Mouse (Mus musculus): ENCODE results near the gene Arpp21. TPM values are rescaled to one million over a fixed set of nuclear protein-coding genes. Genes with fewer than 3 reads are reported as not detected.

Arpp21 gene
- polyA plus RNA-seq, 1 experiment = 11.1 TPM

- TF ChIP-seq FLI1 (IDR thresholded peaks at IDR 0.05; ENCODE audit: low read length) (no peak), GATA1 (IDR thresholded peaks at IDR 0.05; ENCODE audit: borderline replicate concordance, low read length) (no peak)
- H3K9me3 ChIP-seq = peaks cover 15% of the 10 kb centered on the region; the same call in 1 of the 2 replicates
- H3K4me1 ChIP-seq = peaks cover 13% of the 10 kb centered on the region
- H3K27me3 ChIP-seq (replicated peaks) = peaks cover 9% of the 10 kb centered on the region
- no peak overlapping the region for H3K4me3 ChIP-seq (replicated peaks)
- peaks cover 23% of the 10 kb centered on the region for H3K36me3 ChIP-seq (replicated peaks; ENCODE audit: low read length)
Measured at GRCm38 (mm10) chr9:112095708-112096107, 140.0 kb downstream of the Arpp21 start.

- H3K4me3 ChIP-seq (replicated peaks) = no peak overlapping the region
- peaks cover 7% of the 10 kb centered on the region for H3K27me3 ChIP-seq (replicated peaks)
- peaks cover 15% of the 10 kb centered on the region; the same call in 1 of the 2 replicates for H3K9me3 ChIP-seq
- peaks cover 7% of the 10 kb centered on the region for H3K4me1 ChIP-seq
- peaks cover 21% of the 10 kb centered on the region for H3K36me3 ChIP-seq (replicated peaks; ENCODE audit: low read length)
- TF ChIP-seq GATA1 (IDR thresholded peaks at IDR 0.05; ENCODE audit: borderline replicate concordance, low read length) (no peak), FLI1 (IDR thresholded peaks at IDR 0.05; ENCODE audit: low read length) (no peak)
Measured at GRCm38 (mm10) chr9:112095198-112095597, 140.5 kb downstream of the Arpp21 start.

DNA sequence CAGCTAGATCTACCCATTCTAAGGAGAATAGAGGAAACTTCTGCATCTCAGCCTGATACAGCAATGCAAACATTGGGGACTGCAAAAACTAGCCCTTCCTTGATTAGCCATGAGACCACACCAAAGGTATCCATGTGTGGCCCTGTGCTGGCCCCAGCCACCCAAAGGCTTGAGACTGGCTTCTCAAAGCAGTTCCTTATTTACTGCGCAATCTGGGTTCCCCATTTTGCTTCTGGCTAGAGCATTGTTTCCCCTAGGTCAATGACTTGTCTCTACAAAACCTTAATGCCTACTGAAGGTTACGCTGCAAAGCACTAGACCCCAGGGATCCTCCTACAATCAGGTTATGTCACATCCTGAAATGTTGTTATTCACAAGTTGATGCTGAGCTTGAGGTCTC is 156.8 kb downstream of the Arpp21 start:
- no peaks in the 10 kb centered on the region for H3K27me3 ChIP-seq (replicated peaks)
- TF ChIP-seq GATA1 (IDR thresholded peaks at IDR 0.05; ENCODE audit: borderline replicate concordance, low read length) (no peak), FLI1 (IDR thresholded peaks at IDR 0.05; ENCODE audit: low read length) (no peak)
- H3K4me1 ChIP-seq = peaks cover 18% of the 10 kb centered on the region; the same call in 1 of the 2 replicates
- no peak overlapping the region for H3K4me3 ChIP-seq (replicated peaks)
- peaks cover 16% of the 10 kb centered on the region for H3K36me3 ChIP-seq (replicated peaks; ENCODE audit: low read length)
- H3K9me3 ChIP-seq = no peaks in the 10 kb centered on the region

- Histone ChIP-seq H3K27me3 (replicated peaks) (no peaks in the 10 kb centered on the region), H3K4me1 (peaks cover 18% of the 10 kb centered on the region), H3K4me3 (replicated peaks) (no peak overlapping the region), H3K36me3 (replicated peaks; ENCODE audit: low read length) (peaks cover 16% of the 10 kb centered on the region), H3K9me3 (no peaks in the 10 kb centered on the region)
- no peak for TF ChIP-seq GATA1 (IDR thresholded peaks at IDR 0.05; ENCODE audit: borderline replicate concordance, low read length)
- no peak for TF ChIP-seq FLI1 (IDR thresholded peaks at IDR 0.05; ENCODE audit: low read length)
Measured at GRCm38 (mm10) chr9:112078453-112078852, 157.3 kb downstream of the Arpp21 start.

- H3K9me3 ChIP-seq = no peaks in the 10 kb centered on the region
- H3K27me3 ChIP-seq (replicated peaks) = no peaks in the 10 kb centered on the region
- peaks cover 20% of the 10 kb centered on the region for H3K36me3 ChIP-seq (replicated peaks; ENCODE audit: low read length)
- no peak overlapping the region for H3K4me3 ChIP-seq (replicated peaks)
- peaks cover 38% of the 10 kb centered on the region for H3K4me1 ChIP-seq
- TF ChIP-seq GATA1 (IDR thresholded peaks at IDR 0.05; ENCODE audit: borderline replicate concordance, low read length) = no peak
- TF ChIP-seq FLI1 (IDR thresholded peaks at IDR 0.05; ENCODE audit: low read length) = no peak
Measured at GRCm38 (mm10) chr9:112075273-112075672, 160.5 kb downstream of the Arpp21 start.

DNA sequence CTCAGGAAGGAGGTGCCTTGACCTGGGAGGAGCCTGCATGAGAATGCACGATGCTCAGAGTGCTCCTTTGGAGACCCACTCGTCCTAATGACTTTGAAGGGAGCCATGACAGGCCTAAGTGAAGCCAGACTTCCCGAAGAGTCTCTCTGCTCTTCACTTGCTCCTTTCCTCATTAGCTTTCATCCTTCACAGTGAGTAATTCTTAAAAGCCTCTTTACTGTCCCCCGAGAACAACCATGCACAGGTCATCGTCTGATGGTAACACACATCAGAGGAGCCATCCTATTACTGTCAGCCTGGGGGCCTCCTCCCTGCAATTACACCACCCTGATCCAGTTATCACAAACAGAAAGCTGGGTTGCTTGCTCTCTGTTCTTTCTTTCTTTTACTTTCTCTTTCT is 160.9 kb downstream of the Arpp21 start:
- H3K4me1 ChIP-seq = peaks cover 42% of the 10 kb centered on the region
- no peaks in the 10 kb centered on the region for H3K9me3 ChIP-seq
- H3K27me3 ChIP-seq (replicated peaks) = no peaks in the 10 kb centered on the region
- TF ChIP-seq FLI1 (IDR thresholded peaks at IDR 0.05; ENCODE audit: low read length) = no peak
- TF ChIP-seq GATA1 (IDR thresholded peaks at IDR 0.05; ENCODE audit: borderline replicate concordance, low read length) = no peak
- peaks cover 16% of the 10 kb centered on the region for H3K36me3 ChIP-seq (replicated peaks; ENCODE audit: low read length)
- no peak overlapping the region for H3K4me3 ChIP-seq (replicated peaks)

GRCm38 (mm10) chr9:112071368-112071767 is 164.4 kb downstream of the Arpp21 start:
- Histone ChIP-seq H3K27me3 (replicated peaks) (no peaks in the 10 kb centered on the region), H3K9me3 (no peaks in the 10 kb centered on the region), H3K4me1 (peaks cover 48% of the 10 kb centered on the region), H3K36me3 (replicated peaks; ENCODE audit: low read length) (peaks cover 19% of the 10 kb centered on the region), H3K4me3 (replicated peaks) (no peak overlapping the region)
- TF ChIP-seq FLI1 (IDR thresholded peaks at IDR 0.05; ENCODE audit: low read length) = no peak
- no peak for TF ChIP-seq GATA1 (IDR thresholded peaks at IDR 0.05; ENCODE audit: borderline replicate concordance, low read length)

GRCm38 (mm10) chr9:112070961-112071360 is 164.8 kb downstream of the Arpp21 start:
- Histone ChIP-seq H3K4me1 (peaks cover 48% of the 10 kb centered on the region), H3K4me3 (replicated peaks) (peak overlapping the region; percentile 64), H3K9me3 (no peaks in the 10 kb centered on the region), H3K36me3 (replicated peaks; ENCODE audit: low read length) (peaks cover 23% of the 10 kb centered on the region), H3K27me3 (replicated peaks) (no peaks in the 10 kb centered on the region)
- no peak for TF ChIP-seq GATA1 (IDR thresholded peaks at IDR 0.05; ENCODE audit: borderline replicate concordance, low read length)
- TF ChIP-seq FLI1 (IDR thresholded peaks at IDR 0.05; ENCODE audit: low read length) = no peak

DNA sequence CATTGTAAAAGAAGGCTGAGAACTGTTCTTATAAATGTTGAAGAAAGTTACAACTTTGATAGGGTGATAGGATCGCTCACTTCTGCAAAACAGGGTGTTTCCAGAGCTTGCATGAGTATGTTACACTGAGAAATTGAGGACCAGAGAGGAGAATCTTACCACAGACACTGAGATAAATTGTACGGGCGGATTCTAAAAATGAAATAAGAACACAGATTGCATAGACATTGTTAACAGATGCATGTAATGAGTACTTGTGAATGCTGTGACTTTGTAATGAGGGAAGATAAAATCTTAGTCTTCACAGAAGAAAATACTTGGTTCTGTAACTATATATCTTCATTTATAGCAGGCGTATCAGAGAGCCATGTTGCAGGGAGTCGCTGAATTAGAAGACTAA is 167.5 kb downstream of the Arpp21 start:
- Histone ChIP-seq H3K4me1 (peaks cover 33% of the 10 kb centered on the region), H3K4me3 (replicated peaks) (no peak overlapping the region), H3K27me3 (replicated peaks) (peaks cover 3% of the 10 kb centered on the region), H3K9me3 (0 out of 2 replicates have a peak, but pooled peaks cover 2% of the 10 kb centered on the region), H3K36me3 (replicated peaks; ENCODE audit: low read length) (peaks cover 39% of the 10 kb centered on the region)
- TF ChIP-seq FLI1 (IDR thresholded peaks at IDR 0.05; ENCODE audit: low read length) = no peak
- no peak for TF ChIP-seq GATA1 (IDR thresholded peaks at IDR 0.05; ENCODE audit: borderline replicate concordance, low read length)

- no peak overlapping the region for H3K4me3 ChIP-seq (replicated peaks)
- TF ChIP-seq FLI1 (IDR thresholded peaks at IDR 0.05; ENCODE audit: low read length) (no peak), GATA1 (IDR thresholded peaks at IDR 0.05; ENCODE audit: borderline replicate concordance, low read length) (no peak)
- H3K27me3 ChIP-seq (replicated peaks) = peaks cover 3% of the 10 kb centered on the region
- 0 out of 2 replicates have a peak, but pooled peaks cover 2% of the 10 kb centered on the region for H3K9me3 ChIP-seq
- H3K4me1 ChIP-seq = peaks cover 4% of the 10 kb centered on the region; the same call in 1 of the 2 replicates
- H3K36me3 ChIP-seq (replicated peaks; ENCODE audit: low read length) = peaks cover 22% of the 10 kb centered on the region
Measured at GRCm38 (mm10) chr9:112060696-112061425, 174.9 kb downstream of the Arpp21 start.
